Mouse (Mus musculus) MEL-GATA-1-ER (cell line): ENCODE results near the gene Jchain.

Source experiments
- DNase-seq: peaks from one replicate; pipeline ENCODE4 v3.0.0-alpha.2; 2012; ENCODE audit warnings: low read depth; ENCODE audit errors: extremely low read depth

Jchain gene

GRCm38 (mm10) chr5:88530908-88531307 is 3.2 kb upstream of the Jchain start:
- no peak for DNase-seq

DNA sequence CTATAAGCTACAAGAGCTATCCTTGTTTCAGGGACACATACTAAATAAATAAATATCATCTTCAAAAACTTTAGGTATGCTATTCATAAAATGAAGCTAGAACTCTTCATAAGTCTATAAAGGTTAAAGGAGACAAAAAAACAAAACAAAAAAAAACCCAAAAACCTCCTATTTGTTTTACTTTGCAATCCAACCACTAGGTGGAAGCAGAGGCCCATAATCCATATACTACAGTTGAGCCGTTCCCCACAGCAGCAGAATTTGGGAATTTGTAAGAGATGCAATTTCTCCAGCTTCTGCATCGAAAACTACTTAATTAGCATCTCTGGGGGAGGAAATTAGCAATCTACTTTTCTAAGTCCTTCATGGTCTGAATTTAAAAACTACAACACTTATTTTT is 8.5 kb downstream of the Jchain start:
- peak; percentile 16 for DNase-seq

- no peak for DNase-seq
These were observed 18.7 kb downstream of the Jchain start for GRCm38 (mm10) chr5:88508990-88509389.

- no peak for DNase-seq
These were observed 19.1 kb downstream of the Jchain start for GRCm38 (mm10) chr5:88508555-88508954.

DNA sequence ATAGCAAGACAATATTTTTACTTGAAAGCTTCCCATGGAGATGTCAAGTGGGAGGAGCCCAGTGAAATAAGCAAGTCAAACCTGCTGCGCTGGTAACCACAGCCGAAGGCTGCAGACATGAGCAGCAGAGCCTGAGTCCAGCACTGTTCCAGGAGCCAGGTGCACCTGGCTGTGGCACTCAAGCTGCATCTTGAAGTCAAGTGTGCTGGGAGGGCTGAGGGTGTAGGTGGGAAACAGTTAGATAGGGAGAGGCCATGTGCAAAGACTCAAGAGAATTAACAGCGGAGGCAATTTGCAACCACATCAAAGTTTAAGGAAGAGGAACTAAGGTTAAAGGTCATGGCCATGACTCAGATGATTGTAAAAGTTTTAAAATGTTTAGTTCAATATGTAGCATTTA is 27.9 kb downstream of the Jchain start:
- DNase-seq = no peak

GRCm38 (mm10) chr5:88491111-88491510 is 36.6 kb downstream of the Jchain start:
- DNase-seq = no peak

GRCm38 (mm10) chr5:88489004-88489403 is 38.7 kb downstream of the Jchain start:
- no peak for DNase-seq

DNA sequence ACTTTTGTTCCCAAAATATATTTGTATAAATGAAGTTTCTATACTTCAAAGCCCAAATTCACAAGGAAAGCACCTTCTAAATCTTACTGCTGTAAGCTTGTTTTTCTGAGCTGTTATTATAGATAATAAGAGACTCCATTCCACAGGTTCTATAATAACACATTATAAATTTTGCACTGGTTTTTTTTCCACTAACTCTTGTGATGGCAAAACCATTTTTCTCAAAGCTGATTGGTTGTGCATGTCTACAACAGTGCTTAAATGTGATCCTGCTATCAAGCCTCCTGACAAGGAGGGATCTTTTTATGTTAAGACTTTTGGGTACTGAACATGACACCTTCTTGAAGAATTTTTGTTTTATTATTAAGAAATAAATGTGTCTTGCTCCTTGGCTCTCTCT is 40.0 kb downstream of the Jchain start, which contains the start of gene Enam:
TSS of gene Enam (plus strand) at position 301 of the 400 bp plus-strand sequence.
- no peak for DNase-seq
